Mouse (Mus musculus) gastrocnemius, postnatal 10 days (tissue): ENCODE measurements at regions not wholly inside any gene's neighbourhood (a gene's known extent, or its start where the extent isn't known, plus 50 kb on each side); places are given as distances from the start of the nearest gene placed in this dataset.

Source experiments
- DNase-seq: peaks from one replicate; pipeline ENCODE4 v3.0.0; 2021; ENCODE audit warnings: mixed read lengths

DNA sequence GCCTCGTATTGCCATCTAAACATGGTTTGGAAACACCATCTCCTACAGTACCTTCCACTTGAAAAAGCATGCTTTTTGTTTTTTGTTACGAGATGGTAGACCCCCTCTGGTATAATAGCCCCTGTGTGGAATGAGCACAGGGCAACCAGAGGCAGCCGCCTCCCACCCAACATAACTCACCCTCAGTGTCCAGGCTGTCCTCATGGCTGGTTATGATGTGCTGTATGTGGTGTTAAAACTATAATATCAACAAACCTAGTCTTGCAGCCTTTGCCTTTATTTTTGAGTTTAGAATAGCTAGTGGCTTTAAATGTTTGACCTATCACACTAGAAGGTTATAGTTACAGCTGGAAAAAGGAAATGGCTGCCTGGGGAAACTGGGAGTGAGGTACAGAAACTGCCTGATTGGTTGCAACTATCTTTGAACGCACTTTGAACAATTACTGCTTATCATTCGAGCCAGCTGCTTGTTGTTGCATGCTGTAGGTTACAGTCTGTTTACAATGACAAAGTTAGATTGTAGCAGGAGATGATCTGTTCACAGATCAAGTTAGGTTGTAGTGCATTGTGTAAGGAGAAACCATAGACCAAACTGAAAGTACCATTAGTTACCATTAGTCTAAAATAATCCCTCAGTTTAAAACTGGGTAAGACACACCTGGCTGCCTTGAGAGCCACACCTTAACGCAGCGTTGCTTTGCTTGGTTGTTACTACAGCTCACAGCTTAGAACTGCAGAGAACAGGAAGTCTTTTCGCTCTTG lies 414.8 kb downstream of the Klf5 start:
- no peak for DNase-seq

DNA sequence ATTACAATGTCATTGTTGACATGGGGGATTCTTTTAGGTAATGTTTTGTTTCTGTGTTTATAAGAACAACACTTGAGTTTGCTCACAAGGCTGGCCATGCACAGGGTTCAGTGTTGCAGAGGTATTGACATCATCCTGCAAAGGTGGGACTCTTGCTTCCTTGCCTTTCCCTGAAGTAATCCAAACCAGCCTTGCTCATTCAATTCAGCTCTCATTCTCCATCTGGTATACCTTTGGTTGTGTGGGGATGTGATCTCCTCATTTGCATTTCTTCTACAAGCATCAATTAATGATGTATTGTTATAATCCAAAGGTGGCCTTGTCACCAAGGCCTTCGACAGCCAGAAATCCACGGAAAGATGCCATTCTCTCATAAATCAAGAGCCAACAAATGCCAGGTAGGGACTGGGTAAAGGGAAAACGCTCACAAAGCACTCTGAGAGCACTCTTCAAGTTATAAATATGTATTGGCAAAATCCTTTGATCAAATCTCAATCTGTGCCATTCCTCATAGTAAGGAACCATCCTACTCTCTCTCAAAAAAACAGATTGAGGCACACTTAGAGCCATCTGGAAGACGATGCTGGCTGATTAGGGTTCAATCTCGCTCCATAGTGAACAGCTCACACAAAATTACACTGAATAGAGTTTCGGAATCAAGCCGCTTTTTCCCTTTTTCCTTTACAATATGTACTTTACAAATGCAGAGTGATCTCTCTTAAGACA lies 435.1 kb downstream of the Klf5 start:
- no peak for DNase-seq

DNA sequence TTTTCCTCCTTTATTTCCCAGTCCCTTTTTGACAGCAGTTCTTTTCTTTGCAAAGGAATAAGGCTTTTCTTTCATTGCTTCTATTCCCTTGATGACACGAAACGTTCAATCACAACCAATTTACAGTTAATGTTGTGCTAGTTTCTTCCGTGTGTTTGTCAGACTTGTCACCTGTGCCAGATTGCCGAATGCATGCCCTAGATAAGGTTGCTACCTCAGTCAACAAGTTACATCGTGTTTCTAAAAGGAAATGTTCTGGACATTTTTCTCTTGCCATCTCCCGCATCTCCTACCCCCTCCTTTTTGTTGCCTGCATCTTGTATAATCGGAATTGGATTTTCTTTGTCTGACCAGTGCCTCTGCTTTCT lies 435.7 kb downstream of the Klf5 start:
- DNase-seq, result no peak

DNA sequence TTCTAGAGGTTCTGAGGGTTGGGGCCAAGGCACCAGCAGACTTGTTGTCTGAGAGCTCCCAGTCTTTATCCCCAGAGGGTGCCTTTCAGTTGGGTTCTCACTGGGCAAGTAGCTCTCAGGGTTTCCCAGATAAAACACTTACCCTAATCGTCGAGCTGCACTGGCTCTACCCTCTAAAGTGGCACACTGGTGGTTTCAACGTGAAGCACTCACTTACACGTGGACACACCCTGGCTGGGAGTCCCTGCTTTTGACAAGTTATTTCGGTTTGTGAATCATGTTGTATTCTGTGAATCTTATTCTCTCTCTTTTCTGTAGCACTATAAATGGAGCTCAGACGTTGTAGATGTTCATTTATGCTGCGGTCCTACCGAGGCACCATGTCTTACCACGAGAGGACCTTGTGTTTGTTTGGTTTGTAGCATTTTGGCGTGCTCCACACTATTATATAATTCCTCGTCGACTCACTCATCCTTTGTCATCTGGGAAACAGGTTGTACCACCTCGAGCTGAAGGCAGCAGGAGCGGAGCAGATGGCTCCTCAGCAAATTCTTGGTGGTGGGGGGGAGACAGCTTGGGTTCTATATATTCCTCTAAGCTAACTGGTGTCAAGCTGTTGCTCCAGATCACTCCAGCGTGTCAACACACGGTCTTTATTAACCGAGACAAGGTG lies 445.3 kb downstream of the Klf5 start:
- no peak for DNase-seq

DNA sequence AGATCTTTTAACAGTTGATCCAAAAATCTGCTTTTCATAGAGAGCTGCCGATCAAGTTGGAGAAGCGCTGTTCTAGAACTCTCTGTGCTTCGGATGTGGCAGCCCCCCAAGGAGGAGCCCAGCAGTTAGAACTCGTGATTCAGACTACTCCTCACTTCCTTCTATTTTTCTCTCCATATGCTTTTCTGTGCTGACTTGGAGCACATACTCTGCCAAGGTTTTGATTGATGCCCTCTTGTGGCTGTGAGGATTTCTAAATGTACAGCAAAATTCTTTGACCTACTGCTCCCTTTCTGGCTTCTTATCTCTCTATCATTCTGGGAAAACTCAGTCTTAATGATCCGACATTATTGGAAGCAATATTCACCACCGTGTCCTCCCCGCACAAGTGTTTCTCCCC lies 446.7 kb downstream of the Klf5 start:
- DNase-seq, result no peak

DNA sequence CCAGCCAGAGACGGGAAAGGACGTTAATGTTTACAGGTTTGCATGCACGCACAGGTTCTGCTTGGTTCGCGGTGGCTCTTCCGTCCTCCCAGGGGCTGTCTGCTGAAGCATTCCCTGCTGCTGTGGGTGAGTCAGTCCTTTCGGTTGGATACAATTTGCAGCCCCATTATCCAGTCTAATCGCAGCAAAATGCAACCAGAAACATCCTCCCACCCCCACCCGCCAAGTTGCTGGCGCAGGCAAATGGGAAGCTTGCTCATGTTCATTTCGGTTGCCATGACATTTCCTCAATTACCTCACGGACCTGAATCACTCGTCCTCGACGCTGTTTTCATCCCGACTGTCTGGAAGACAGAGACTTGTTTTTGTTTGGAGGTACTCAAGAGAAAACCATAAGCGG lies 449.7 kb downstream of the Klf5 start:
- no peak for DNase-seq

DNA sequence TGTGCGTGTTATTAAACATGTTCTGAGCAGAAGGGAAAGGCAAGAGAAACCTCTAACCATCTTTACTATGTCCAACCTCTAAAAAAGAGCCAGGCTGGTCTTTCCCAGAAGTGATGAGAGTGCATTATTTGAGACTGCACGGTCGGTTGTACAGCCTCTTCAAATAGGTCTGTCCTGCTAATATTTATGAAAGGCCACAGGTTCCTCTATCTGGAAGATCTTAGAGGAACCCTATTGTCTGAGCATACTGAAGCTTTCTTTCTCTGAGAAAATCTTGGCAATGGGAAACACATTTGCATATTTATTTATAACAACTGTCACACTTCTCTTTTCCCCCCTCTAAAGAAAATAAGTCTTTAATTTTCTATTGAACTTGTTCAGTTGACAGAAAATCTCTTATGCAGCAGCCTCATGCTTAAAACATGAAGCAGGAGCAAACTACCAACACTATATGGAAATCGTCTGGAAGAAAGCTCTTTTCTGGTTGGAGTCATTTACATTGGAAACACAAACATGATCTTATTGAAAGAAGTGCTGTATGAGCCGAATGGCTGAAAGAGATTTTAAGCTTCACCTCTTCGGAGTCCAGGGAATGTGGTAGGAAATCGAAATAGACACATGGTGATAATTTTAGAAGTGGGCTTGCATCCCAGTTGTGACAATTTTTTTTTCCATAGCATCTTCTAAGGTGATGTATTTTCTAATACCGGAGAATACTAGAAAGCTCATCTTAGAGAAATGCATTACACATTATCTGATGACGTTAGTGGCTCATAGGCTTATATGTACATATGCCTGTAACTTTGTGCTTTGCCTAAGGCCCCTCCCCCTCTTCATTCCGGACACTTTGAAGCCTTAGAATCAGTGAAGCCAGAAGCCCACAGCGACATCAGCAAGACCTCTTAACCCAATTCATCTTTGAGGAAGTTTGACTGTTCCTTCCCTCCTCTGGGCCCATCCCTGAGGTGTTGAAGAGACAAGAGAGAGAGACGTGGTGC lies 451.1 kb downstream of the Klf5 start:
- DNase-seq, result no peak

DNA sequence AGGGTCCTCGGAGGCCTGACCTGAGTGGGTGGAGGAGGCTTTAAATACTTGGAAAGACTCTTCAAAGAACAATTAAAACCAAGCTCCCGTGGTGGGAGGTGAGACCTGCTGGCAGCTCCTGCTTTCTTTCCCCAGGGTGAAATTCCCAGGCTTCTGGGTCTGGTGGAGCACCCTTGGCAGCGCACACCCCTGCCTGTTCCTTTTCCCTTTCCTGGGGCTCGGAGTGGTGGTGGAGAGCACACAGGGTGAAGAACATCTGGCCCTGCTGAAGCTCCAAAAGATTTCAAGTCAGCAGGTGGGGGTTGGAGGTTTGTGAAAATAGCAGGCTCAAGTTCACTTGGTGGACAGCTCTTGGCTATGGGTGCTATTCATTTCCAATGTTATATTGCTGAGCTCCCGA lies 459.6 kb downstream of the Klf5 start:
- DNase-seq, result no peak

DNA sequence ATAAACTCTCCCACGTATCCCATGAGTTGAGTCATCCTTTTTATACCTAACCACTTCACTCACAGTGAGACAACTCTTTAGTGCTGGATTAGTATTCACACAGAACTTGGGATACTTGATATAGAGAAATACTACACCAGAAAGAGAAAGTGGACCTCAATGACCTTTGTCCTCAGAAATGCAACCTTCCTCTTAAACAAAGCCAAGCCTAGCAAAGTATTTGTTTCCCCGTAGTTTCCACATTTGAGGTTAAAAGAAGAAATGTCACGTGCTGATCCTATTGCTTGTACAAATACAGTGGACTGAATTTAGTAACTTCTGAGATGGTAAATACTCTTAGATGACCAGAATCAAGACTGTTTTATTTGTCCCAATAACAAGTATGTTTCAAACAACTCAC lies 464.8 kb downstream of the Klf5 start:
- no peak for DNase-seq

DNA sequence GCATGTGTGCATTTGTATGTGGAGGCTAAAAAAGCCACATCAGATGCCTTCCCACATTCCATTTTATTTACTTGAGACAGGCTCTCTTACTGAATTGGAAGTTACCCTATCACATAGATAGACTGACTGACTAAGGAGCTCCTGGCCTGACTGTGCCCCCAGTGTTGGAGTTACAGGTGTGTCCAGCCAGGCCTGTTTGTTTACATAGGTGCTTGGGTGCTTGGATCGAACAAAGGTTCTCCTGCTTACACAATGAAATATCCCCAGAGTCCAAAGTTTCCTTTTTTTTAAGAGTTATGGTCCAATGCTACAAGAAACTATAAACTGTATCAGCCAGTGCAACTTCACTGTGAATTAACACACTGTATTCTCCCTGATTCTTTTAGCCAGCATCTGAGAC lies 472.5 kb downstream of the Klf5 start:
- no peak for DNase-seq

DNA sequence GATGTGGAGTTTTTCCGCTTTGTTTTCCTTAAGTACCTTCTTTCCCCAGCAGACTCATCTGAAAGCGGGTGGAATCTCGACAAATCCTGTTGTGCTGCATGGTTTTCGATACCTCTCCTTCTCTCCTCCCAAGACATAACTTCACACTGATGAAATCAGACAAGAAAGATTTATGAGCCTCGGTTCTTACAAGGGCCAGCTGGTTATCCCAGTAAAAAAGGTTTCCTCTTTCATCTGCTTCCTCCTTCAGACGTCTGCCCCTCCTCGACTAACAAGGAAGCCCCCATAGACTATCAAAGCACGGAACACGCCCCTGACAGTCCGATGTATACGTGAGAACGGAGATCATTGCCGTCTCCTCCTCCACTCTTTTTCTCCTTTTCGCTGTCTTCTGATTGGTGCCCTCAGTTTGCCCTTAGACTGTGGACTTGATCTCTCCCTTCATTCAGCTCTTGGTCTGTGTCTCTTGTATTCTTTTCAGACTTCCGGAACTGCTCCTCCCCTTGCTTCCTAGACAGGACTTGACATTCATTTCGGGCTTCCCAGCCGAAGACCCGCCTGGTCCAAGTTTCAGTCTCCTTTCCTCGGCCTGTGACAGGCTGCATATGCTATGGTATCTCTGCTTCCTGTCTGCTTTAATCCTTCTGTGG lies 474.4 kb downstream of the Klf5 start:
- no peak for DNase-seq

DNA sequence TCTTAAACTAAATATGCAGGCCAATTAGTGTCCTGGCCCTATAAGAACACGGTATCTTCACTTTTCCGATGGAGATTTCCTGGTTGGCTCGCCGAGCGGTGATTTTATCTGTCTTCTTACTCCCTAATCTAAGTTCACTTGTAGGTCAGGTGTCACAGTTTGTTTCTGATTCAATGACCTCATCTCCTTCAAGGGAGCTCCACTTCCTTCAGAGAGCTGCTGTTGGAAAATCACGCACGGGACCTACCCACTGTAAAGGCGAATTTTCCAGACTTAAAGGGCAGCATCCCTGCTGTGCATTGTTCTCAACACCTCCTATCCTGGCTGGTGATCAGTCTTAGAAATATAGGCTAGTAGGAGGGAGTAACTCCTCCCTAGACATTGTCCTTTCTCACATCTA lies 480.0 kb downstream of the Klf5 start:
- no peak for DNase-seq

DNA sequence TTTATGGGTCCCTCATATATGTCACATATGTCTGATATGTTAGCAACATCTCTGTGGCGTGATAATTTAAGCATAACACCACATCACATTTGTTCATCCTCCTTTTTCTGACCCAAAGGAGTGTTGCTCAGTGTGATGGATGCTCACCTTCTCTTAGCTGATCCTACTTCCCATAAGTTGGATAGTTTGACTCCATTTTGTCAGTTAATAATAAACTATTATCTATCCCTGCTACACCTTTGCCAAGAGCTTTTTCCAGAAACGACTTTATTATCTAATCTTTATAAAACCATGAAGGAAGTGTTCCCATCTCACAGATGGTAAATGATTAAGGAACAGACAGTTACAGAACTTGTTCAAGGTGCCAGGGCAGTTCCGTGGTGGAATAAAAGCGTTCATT lies 480.5 kb downstream of the Klf5 start:
- no peak for DNase-seq

DNA sequence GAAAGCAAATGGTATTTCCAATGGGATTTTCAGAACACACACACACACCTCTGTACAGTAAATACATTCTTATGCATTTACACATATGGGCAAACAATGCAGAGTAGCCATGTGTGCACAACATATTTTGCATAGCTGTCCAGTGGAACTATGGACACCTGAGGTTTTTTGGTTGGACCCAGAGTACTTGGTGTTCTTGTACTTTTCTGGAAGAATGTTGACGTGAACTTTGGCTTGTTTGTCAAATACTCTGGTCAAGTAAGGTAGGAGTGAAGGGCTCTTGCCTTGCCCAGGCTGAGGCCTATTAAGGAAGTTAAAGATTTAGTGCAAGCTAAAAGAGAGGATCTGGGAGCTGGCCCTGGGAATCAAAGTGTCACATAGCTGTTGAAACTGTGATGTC lies 485.2 kb downstream of the Klf5 start:
- no peak for DNase-seq

DNA sequence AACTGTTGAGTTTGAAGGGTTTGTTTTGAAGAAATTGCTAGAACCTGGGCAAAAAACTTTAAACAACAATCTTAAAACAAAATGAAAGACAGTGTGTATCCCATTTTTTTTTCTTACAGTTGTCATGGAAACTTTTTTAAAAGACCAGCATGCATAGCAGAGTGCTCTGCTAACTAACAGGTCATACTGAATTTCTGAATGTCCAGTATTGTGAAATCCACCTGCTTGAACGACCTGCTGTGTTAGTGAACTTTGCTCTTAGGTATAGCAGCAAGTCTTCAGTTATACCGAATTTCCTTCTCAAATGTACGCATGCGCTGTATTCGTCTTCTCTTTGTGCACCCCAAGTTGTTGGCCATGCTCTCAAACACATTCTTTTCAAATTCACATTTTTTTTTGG lies 486.6 kb downstream of the Klf5 start:
- no peak for DNase-seq

DNA sequence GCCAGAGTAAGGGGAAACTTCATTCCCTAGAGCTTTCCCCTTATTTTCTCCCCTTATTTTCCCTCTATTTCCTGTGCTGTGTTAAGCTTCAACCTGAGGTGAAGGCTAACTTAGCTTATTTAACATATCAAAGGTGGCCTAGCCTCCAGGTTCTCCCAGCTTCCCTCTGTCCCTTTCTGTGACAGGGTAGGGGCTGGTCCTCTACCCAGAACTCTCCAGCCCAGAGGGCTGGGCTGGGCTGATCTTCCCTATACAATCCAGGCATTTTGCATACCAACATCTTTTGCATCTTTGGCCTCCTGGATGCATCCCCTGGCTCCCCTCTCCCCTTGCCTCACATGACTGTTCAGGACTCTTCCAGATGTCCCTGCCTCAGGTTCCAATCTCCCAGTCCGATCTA lies 487.9 kb downstream of the Klf5 start:
- DNase-seq, result no peak

DNA sequence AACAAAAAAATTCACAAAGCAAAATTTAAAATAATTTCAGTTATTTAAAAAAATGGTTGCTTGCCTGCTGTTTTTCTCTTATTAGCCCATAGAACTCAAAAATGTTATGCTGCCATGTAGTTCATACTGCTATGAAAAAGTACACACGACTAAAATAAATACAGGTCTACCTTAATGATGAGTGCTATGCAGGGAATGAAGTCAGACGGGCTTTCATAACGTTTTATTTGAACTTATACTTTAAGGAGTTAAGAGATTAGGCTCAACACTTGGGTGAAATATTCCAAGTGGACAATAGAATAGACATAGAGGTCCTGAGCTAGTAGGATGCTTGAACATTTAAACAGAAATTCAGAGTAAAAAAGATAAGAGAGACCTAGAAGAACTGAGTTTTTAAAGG lies 489.7 kb downstream of the Klf5 start:
- DNase-seq, result no peak

DNA sequence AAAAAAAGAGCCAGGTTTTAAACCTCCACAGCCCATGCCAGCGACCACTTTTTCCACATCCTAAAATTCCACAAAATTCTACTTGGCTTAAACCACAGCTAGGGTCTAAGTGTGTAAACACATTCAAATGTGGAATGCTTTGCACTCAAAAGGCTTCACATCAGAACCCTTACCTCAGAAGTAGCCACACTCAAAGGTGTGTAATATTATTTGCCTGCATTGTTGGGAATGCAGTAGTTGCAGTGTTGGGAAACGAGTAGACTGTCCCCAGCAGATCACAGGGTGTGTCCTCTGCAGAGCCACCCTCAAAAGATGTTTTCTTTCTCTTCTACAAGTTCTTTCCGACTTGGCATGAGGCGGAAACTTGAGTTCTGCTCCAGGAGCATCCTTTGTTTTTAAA lies 488.2 kb downstream of the Klf12 start:
- no peak for DNase-seq

DNA sequence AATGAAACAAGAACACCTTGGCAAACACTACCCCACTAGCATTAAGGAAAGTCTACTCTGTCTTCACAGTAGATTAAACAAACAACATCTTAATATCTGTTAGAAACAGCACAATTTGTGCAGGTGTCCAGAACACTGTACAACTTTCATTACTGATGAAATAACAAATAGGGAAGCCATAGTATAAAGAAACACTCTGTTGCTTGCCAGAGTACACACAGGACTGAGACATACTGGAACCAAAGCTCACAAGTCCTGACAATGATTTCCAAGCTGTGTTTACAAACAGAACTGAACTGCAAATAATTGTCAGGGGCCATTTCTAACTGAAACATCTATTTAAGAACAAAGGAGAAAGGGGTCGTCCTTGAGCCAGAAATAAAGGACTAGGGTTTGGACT lies 478.4 kb downstream of the Klf12 start:
- DNase-seq, result no peak

DNA sequence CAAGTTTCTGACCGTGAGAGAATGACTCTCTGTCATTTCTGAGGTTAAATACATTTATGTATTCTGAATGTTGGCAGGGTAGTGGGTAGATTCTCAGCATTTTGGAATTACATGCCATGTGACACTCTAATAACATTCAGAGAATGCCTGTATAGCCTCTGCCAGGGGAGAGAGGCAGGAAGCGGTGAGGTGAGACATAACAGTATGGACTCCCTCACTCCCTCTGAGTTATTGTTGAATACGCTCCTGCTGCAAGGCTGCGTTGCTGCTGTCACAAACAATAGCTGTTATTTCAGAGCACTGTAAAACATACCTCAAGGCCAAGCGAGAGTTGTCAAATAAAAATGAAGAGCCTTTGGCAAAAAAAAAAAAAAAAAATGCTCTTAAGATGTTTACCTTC lies 477.9 kb downstream of the Klf12 start:
- no peak for DNase-seq

DNA sequence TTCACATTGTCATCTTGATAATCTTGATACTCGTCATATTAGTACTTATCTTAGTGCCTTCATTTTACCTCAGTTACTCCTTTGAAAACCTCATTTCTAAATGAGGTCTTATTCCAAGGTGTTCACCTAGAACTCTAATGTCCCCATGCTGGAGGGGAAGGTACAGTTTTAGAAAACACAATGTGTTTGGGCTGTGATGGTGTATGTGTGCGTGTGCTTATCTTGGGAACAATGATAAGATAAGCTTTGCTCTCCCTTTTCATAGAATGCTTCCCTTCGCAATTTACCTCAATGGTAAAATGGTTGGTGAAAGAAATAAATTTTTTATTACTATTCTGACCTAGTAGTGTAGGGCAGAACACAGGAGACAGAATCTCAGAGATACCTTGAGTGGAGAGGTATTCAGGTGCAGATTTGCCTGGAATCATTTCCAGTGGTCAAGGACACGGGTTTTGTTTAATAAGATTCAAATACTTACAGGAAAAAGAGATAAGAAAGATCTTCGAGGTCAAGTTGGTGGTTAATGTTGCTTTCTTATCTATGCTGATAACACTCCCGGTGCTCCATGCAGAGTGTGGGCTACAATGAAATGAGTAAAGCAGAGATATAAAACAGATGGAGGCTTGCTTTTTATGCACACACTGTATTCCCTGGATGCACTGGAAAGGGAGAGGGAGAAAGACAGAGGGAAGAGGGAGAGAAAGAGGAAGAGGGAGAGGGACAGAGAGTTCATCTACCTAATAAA lies 471.6 kb downstream of the Klf12 start:
- DNase-seq, result no peak
